Mouse (Mus musculus) liver, adult 2 months (tissue): Measurements from ENCODE around the gene Pde4d.

Experiments used
- CTCF ChIP-seq: fragments of 200-500 bp; IDR thresholded peaks from 2 replicates; pipeline ENCODE4 v1.5.1; 2011; ENCODE audit warnings: low read depth, low read length, control low read depth
- POLR2A ChIP-seq: fragments of 200-500 bp; IDR thresholded peaks from 2 replicates; pipeline ENCODE4 v1.6.1; 2011; ENCODE audit warnings: low read length, control low read depth; ENCODE audit not compliant: insufficient read depth; ENCODE audit errors: extremely low read depth

DNA sequence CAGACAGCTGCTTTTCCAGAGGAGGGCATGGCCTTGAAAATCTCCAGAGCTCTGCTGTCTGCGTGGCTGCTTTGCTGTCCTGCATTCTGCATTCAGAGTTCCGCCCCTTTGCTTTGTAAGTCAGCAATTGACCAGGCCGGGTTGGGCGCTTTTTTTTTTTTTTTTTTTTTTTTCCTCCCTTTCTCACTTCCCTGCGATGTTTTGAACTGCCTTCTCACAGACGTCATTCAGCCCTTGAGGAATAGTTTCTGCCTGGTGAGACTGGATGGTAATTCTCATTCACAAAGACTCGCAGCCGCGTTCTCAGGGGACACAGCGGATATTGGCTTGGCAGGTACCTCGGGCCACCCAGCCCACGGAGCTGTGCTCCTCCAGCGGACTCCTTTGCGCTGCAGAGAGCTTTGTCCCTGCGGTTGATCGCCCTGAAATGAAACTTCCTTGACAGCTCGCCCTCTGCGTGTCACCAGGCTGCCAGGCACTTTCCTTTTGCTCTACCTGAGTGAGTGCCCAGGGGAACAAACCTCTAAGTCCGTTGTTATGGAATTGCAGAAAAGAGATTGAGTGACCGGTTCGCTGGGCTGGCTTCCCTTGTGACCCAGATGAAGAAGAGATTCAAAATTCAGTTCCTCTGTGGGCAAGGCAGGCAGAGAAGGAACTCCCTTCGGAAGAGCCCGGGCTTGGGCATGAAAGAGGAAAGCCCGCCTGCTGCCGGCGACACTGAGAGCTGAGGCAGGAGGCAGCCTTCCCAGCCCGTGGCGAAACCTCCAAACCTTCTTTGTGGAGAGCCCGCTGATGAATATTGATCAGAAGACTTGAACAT, 1235.8 kb downstream of the Pde4d start:
- TF ChIP-seq CTCF (peak; percentile 39), POLR2A (no peak)
